Mouse (Mus musculus): ENCODE measurements around the gene Rybp.

The Rybp gene

DNA sequence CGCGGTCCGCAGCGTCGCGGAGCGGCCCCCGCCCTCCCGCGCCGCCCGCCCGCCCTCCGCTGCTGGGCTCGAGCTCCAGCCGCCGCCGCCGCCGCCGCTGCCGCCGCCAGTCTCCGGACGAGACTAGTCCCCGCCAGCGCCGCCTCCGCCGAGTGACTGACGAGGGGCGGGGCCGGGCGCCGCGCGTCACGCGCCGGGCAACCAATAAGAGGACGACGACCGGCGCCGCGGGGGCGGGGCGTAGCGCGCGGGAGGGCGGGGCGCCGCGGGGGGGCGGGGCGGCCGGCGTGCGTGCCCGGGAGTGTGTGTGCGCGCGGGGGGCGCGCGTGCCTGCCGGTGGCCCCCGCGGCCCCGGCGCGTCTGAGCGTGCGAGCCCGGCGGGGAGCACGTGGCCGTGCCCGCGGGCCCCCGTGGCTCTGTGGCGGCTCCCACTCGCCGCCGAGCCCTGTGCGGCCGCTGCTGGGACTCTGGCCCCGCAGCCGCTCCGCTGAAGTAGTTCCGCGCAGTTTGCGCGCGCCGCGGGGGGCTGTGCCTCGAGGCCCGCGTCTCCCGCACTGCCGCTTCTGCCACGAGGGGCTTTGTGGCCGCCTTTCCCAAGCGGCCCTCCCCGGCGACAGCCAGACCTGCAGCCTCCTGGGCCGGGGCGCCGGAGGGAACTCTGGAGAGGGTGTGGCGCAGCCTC is at the start of gene Rybp:
TSS of gene Rybp (minus strand) at position 152 of the 682 bp plus-strand sequence.
- DNase-seq (ENCODE audit: low spot score in 2 of 2) = peak; percentile 75 to 88

- no peak for DNase-seq (ENCODE audit: low spot score in 2 of 2)
Measured at GRCm38 (mm10) chr6:100336591-100337148, 49.4 kb upstream of the Rybp start.

DNA sequence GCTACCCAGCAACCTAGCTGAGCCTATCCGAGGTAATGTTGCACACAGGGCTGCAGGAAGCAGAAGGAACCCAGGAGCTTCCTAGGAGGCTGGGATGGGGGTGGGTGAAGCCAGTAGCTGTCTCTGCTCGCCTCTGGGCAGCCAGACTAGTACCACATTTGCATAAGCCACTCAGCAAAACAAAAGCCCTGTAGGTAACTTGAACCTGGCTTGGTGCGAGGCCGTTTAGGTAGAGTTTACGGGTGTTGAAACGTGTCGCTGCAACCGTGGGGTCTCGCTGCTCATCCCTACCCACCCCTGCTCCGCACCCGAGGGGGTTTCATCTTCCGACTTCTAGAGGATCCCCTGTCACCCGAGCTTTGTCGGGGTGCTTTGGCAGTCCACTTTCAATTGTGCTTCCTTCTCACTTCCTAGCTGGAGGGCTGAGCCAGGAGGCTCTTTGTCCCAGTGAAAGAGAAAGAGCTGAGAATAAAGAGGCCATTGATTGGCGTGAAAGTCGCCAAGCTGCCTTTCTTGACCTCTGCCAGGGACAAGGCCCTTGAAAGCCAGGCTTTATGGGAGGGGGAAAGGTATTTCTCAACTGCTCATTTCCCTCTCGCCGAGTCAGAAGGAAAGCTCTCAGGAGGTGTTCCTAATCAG is 48.3 kb upstream of the Rybp start:
- no peak for DNase-seq (ENCODE audit: low spot score in 2 of 2)

DNA sequence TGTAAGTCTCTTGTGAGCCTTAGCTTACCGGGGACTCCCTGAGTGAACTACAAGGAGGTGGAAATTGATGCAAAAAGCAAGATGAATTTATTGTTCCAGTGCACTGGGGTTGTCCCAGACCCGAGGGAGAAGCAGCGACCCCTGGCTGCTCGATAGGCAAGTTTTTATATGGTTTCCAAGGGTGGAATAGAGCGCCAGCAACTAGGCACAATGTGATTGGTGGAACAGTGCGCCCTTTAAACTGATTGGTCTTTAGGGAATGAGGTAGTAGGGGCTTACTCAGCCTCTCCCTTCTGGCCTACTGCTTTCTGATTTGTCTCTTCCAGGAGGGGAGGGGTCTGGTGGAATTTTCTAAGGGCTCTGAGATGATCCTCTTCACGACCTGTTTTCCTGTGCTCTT is 46.5 kb upstream of the Rybp start:
- DNase-seq (ENCODE audit: low spot score in 2 of 2) = no peak

DNA sequence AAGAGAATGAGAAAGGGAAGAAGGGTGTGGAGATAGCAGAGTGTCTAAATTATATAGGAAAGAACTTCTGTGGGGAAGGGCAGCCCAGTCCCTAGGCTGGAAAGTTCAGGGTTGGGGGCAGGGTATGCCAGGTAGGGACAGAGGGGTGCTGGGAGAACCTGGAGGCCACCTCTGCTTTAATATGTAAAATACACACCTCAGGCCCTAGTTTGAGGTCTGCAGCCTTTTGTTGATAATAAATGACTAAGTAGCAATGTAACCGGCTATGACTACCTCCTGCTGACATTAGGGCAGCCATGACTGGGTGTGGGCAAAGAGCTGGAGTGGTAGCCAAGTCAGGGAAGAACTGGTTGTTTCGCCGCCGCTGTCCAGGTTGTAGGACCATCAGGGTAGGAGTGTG is 45.2 kb upstream of the Rybp start:
- no peak for DNase-seq (ENCODE audit: low spot score in 2 of 2)

GRCm38 (mm10) chr6:100331582-100331981 is 44.3 kb upstream of the Rybp start:
- DNase-seq (ENCODE audit: low spot score in 2 of 2) = no peak

DNA sequence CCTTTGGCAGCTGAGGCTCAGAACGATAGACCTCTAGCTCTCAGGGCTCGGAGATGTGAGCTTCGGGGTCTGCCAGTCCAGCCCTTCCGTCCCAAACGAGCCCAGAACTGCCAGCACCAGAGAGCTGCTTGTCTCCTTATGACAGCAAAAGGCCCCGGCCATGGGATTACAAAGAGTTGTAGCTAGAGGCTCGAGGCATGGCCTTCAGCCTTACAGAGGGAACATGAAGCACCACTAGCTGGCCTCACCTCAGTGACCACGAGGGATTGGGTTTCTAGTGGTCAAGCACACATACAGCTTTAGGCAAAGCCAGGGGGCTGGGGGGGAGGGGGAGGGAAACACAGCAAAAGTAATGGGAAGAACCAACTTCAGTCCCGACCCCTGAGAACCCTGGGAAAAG is 43.8 kb upstream of the Rybp start:
- no peak for DNase-seq (ENCODE audit: low spot score in 2 of 2)

DNA sequence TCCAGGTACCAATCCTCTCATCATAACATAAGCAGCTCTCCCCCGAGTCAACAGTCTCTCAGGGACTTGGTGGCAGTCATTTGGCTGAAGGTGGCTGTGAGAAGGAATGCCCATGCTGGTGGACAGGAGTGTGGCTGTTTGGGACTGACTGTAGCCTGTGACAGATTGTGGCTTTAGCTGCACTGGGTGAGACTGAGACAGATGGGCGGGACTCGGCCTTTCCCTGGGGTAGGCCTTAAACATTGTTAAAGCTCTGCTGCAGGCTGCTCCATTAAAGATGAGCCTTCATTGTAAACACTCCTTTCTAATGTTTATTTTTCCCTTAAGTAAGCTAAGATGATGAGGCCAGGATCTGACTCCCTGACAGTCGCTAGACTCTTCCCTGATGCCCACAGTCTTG is 42.3 kb upstream of the Rybp start:
- DNase-seq (ENCODE audit: low spot score in 2 of 2) = no peak

DNA sequence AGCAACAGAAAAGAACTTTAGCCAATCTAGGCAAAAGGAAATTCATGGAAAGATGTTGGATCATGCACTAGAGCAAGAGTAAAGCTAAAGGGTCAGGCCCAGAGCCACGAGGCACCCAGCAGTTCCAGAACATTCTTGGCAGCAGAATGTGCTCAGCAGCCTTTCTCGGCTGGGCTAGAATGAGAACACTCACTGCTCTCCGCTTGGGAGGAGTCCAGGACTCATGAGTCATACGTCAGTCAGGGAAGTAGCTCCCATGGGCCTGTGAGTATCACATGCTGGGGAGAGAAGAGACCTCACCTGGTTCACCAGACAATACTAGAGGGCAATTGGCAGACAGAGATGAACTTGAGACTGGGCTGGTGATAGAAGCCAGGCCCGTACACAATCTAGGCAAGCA is 39.8 kb upstream of the Rybp start:
- DNase-seq (ENCODE audit: low spot score in 2 of 2) = peak in 1 of 2 experiments; percentile 39

DNA sequence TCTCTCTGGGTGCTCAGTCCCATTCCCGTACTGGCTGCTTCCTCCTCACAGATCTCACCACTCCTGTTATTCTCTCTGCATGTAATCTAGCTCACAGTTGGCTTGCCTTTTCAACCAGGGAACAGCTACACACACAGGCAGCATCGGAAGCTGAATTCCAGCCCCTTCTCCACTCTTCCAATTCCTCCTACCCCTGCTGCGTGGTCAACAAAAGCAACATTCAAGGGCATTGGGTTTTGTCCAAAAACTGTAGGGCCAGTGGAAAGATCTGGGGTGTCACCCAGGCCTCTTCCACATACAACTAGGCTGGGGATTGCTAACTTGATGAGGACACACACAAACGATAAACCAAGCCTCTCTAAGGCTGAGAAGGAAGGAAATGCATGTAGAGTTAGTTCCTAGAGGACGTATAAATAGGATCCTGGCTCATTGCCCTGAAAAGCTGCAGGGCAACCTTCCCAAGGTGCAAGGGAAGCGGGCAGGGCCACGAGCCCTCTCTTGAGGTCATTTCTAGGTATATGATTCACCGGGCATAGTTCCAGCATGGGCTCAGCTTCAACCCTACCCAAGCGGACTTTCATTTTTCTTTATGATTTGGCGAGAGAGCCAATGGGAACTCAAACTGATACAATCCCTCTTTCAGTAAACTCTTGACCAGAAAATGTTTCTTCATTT is 36.6 kb upstream of the Rybp start:
- DNase-seq (ENCODE audit: low spot score in 2 of 2) = no peak

DNA sequence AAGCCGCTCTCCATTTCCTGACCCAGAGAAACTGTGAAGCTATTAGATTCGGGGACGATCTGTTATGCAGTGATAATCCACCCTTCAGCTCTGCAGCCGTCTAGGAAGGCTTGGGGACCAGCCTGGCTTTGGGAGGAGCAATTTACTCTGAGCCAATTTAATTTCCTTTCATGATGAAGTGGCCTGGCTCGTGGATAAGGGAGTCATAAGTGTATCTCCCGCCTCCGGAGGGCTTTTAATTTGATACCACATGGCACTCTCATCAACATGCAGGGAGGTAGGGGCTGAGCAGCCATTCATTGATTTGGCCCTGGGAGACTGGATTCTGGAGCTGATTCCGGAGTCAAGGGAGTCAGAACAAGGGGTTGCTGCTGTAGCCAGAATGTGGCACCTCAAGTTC is 35.3 kb upstream of the Rybp start:
- DNase-seq (ENCODE audit: low spot score in 2 of 2) = no peak

- DNase-seq (ENCODE audit: low spot score in 2 of 2) = no peak
Measured at GRCm38 (mm10) chr6:100322145-100322544, 34.9 kb upstream of the Rybp start.

DNA sequence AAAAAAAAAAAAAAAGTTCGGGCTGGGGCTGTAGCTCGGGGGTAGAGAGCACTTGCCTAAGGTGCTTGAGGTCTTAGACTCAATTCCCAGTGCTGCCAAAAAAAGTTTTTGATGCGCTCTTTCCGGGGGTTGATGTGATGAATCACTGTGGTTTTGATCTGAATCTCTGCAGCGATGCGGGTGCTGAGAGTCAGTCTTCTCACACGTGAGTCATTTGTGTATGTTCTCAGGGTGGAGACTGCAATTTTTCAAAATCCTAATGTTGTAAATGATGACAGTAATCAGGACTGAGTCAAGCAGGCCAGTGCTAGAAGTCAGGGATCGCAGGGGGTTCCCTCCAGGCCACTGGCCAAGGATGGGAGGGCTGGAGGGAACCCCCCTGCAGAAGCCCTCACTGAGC is 26.9 kb upstream of the Rybp start:
- no peak for DNase-seq (ENCODE audit: low spot score in 2 of 2)

DNA sequence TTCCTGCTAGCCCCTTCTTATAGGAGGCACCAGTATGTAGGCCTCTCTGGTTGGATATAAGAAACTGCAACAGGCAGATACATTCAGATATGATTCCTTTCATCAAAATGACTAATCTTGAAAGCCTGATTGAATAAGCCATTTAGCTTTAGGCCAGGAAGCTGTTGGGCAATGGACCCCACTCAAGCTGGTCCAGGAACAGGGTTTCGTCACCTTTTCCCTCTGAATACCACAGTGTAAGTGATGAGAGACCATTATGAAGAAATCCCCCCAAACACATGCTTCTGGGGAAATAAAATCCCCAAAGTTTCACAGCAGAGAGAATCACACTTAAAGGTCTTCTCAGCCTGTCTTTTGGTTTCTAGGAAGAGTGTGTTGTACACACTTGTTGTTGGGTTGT is 23.9 kb upstream of the Rybp start:
- no peak for DNase-seq (ENCODE audit: low spot score in 2 of 2)

GRCm38 (mm10) chr6:100304831-100305230 is 17.5 kb upstream of the Rybp start:
- DNase-seq (ENCODE audit: low spot score in 2 of 2) = no peak

DNA sequence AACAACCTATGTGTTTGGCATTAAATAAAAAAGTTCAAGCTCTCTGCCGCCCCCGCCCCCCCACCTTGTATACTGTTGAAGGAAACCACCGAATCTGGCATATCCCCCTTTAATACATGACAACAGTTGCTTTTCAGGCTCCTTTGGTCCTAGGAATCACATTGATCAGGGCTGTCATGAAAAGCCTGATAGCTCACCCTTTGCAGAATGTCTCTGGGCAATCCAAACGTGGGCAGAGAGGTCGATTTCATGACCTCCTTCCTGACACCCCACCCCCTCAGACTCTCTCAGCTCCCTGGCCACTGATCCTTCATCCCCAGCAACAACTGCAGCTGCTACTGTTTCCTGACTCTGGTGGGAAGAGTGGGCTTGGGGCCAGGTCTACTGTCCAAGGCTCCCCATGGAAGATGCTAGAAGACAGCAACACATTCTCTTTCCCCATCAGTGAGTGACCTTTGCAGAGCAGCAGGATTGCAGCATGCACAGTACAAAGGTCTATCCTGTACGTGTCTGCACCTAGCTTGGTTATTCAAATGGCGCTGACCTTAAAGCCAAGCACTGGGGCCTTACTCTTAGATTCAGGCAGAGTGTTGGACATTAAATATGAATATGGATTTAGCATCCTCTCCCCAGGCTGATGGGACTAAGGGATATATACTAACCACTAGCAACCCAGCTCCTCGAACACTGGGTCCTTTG is 14.3 kb upstream of the Rybp start:
- DNase-seq (ENCODE audit: low spot score in 2 of 2) = no peak

DNA sequence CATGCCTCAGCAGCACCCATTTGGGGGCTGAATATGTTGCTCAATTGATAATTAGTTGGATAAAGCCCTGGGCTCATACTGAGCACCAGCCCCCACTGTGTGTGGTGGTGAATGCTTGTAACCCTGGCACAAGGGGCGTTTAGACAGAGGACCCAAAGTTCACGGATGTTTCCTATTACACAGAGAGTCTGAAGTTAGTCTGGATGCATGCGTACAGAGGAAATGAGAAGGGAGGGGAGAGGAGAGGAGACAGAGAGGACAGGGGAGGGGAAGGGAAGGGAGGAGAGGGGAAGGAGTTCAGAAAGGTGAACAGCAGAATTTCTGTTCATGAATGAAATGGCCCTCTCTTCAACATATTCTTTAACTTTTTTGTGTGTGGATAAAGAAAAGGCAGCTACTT is 13.5 kb upstream of the Rybp start:
- DNase-seq (ENCODE audit: low spot score in 2 of 2) = no peak

DNA sequence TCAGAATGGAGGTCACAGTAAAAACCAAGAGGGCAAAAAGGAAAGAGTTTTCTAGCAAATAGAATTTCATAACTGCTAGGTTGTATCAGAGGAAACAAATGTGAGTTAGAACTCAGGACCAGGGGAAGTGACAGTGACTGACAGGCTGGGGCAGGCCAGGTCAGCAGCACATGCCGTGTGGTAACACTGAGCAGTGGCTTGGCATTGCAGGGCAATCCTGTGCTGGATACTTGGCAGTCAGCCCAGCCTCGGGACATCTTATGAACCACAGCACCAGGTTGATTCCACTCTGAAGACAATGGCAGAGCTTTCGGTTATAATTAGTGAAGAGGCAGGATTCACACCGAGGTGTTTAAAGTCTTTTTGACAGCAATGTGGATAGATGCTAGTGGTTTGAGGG is 11.7 kb upstream of the Rybp start:
- DNase-seq (ENCODE audit: low spot score in 2 of 2) = no peak

DNA sequence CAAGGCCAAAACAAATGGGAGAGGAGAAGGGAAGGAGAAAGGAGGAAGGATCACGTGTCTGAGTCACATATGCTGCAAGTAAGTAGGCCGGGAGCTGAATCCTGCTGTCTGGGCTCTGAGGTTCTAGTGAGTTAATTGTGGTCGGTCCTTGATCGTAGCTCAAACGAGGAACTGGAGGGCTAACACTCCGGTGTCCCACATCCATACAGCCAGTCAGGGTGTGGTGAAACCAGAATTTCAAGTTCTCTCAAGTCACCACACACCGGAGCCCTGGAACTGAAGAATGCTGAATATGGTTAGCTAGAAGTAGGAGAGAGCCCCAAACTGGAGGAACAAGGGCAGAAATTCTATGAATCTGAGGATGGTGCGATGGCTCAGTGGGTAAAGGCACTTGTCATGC is 10.3 kb upstream of the Rybp start:
- no peak for DNase-seq (ENCODE audit: low spot score in 2 of 2)

DNA sequence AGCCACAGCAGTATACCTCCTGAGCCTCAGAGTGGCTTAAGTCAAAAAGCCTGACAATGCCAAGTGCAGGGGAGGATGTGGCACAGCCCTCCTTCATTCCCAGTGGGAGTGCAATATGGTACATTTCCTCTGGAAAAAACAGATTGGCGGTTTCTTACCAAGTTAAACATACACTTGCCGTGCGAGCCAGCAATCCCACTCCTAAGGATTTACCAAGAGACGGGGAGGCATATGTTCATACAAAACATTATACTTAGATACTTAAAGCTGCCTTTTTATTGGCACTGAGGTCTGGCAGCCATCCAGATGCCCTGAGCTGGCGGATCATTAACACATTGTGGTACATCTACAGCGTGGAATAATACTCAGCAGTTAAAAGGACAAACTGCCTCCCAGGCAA is 5.1 kb upstream of the Rybp start:
- peak; percentile 21 to 33 for DNase-seq (ENCODE audit: low spot score in 2 of 2)

GRCm38 (mm10) chr6:100289058-100289457 is 1.8 kb upstream of the Rybp start:
- DNase-seq (ENCODE audit: low spot score in 2 of 2) = no peak

- DNase-seq (ENCODE audit: low spot score in 2 of 2) = no peak
Measured at GRCm38 (mm10) chr6:100288730-100289035, 1.4 kb upstream of the Rybp start.

All from frontal cortex, postnatal 25 days (tissue).